Mouse (Mus musculus): Measurements from ENCODE around the gene Mc1r. TPM values are rescaled to one million over a fixed set of nuclear protein-coding genes. Genes with fewer than 3 reads are reported as not detected.

Gene Mc1r
- total and polyA plus RNA-seq, 3 experiments: 0.04 TPM; not detected in 2

DNA sequence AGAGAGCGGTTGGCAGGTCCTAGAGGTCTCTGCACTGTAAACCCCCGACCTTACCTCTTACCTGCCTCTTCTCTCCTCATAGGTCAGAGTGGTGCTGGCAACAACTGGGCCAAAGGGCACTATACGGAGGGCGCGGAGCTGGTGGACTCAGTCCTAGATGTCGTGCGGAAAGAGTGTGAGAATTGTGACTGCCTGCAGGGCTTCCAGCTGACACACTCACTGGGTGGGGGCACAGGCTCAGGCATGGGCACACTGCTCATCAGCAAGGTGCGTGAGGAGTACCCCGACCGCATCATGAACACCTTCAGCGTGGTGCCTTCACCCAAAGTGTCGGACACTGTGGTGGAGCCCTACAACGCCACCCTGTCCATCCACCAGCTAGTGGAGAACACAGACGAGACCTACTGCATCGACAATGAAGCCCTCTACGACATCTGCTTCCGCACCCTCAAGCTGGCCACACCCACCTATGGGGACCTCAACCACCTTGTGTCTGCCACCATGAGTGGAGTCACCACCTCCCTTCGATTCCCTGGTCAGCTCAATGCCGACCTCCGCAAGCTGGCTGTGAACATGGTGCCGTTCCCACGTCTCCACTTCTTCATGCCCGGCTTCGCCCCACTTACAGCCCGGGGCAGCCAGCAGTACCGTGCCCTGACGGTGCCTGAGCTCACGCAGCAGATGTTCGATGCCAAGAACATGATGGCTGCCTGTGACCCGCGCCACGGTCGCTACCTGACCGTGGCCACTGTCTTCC lies 13.8 kb downstream of the Mc1r start:
- Histone ChIP-seq H3K9ac (ENCODE audit: insufficient read depth, low read depth) (no peak overlapping the region), H3K4me2 (ENCODE audit: insufficient read depth, low read depth, poor library complexity, severe bottlenecking) (no peak overlapping the region), H3K4me1 (ENCODE audit: control insufficient read depth in 1 of 2, insufficient read depth in 2 of 2) (peaks cover 0 to 15% of the 10 kb centered on the region in 2 experiments; a peak in 2 of 4 replicates), H3K27me3 (replicated peaks) (no peaks in the 10 kb centered on the region), H3K9me3 (replicated peaks; ENCODE audit: low read length) (peaks cover 6% of the 10 kb centered on the region), H3K27ac (ENCODE audit: insufficient read depth, low read depth) (no peak overlapping the region), H3K79me2 (replicated peaks; ENCODE audit: control insufficient read depth, extremely low read depth, insufficient read depth, poor library complexity, severe bottlenecking) (no peaks in the 10 kb centered on the region), H3K4me3 (replicated peaks in 1 of 3; ENCODE audit: low read depth in 2 of 3, low read length in 2 of 3, poor library complexity in 1 of 3) (no peak overlapping the region), H3K36me3 (replicated peaks in 1 of 2; ENCODE audit: control insufficient read depth in 1 of 2, insufficient read depth in 1 of 2, low read length in 1 of 2) (no peaks in the 10 kb centered on the region)
- TF ChIP-seq ETS1 (conservative IDR thresholded peaks at IDR 0.05; ENCODE audit: low read depth, low read length) (no peak), TCF12 (IDR thresholded peaks at IDR 0.05; ENCODE audit: low read depth, low read length) (no peak), GABPA (IDR thresholded peaks at IDR 0.05; ENCODE audit: insufficient replicate concordance, low read depth, low read length) (no peak), TBP (conservative IDR thresholded peaks at IDR 0.05; ENCODE audit: low read depth, low read length) (no peak), MXI1 (IDR thresholded peaks at IDR 0.05; ENCODE audit: low read depth, low read length) (no peak), CHD1 (IDR thresholded peaks at IDR 0.05; ENCODE audit: low read depth, low read length) (no peak)
- dilution Hi-C loops (cut with MboI; ENCODE audit: extremely low pct_ligation_motif_present, extremely low pct_unique_long_range_greater_than_20kb, low sequenced_read_pairs) (no loop called here), in situ Hi-C loops (cut with MboI; ENCODE audit: low pct_ligation_motif_present, low pct_unique_long_range_greater_than_20kb, low sequenced_read_pairs) (no loop called here)
- no peak for DNase-seq (ENCODE audit: extremely low read depth)

DNA sequence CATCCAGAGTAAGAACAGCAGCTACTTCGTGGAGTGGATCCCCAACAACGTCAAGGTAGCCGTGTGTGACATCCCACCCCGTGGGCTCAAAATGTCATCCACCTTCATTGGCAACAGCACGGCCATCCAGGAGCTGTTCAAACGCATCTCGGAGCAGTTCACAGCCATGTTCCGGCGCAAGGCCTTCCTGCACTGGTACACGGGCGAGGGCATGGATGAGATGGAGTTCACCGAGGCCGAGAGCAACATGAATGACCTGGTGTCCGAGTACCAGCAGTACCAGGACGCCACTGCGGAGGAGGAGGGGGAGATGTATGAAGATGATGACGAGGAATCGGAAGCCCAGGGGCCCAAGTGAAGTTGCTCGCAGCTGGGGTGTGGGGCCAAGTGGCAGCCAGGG lies 14.4 kb downstream of the Mc1r start:
- Histone ChIP-seq H3K4me2 (ENCODE audit: insufficient read depth, low read depth, poor library complexity, severe bottlenecking) (no peak overlapping the region), H3K27ac (ENCODE audit: insufficient read depth, low read depth) (no peak overlapping the region), H3K4me3 (replicated peaks in 1 of 3; ENCODE audit: low read depth in 2 of 3, low read length in 2 of 3, poor library complexity in 1 of 3) (no peak overlapping the region), H3K9ac (ENCODE audit: insufficient read depth, low read depth) (no peak overlapping the region), H3K79me2 (replicated peaks; ENCODE audit: control insufficient read depth, extremely low read depth, insufficient read depth, poor library complexity, severe bottlenecking) (peaks cover 2% of the 10 kb centered on the region), H3K4me1 (ENCODE audit: control insufficient read depth in 1 of 2, insufficient read depth in 2 of 2) (peaks cover 0 to 15% of the 10 kb centered on the region in 2 experiments; a peak in 2 of 4 replicates), H3K9me3 (replicated peaks; ENCODE audit: low read length) (peaks cover 8% of the 10 kb centered on the region), H3K36me3 (replicated peaks in 1 of 2; ENCODE audit: control insufficient read depth in 1 of 2, insufficient read depth in 1 of 2, low read length in 1 of 2) (peaks cover 2 to 3% of the 10 kb centered on the region in 2 experiments), H3K27me3 (replicated peaks) (no peaks in the 10 kb centered on the region)
- dilution Hi-C loops (cut with MboI; ENCODE audit: extremely low pct_ligation_motif_present, extremely low pct_unique_long_range_greater_than_20kb, low sequenced_read_pairs) (no loop called here), in situ Hi-C loops (cut with MboI; ENCODE audit: low pct_ligation_motif_present, low pct_unique_long_range_greater_than_20kb, low sequenced_read_pairs) (no loop called here)
- no peak for DNase-seq (ENCODE audit: extremely low read depth)
- TF ChIP-seq CHD1 (IDR thresholded peaks at IDR 0.05; ENCODE audit: low read depth, low read length) (no peak), E2F4 (IDR thresholded peaks at IDR 0.05; ENCODE audit: insufficient replicate concordance, low read depth, low read length) (no peak), ELF1 (IDR thresholded peaks at IDR 0.05; ENCODE audit: low read depth, low read length) (no peak), RCOR1 (conservative IDR thresholded peaks at IDR 0.05; ENCODE audit: low read depth, low read length) (no peak), UBTF (IDR thresholded peaks at IDR 0.05; ENCODE audit: low read depth, low read length) (no peak), CTCF (conservative IDR thresholded peaks at IDR 0.05 in 1 of 2, IDR thresholded peaks at IDR 0.05 in 1 of 2; ENCODE audit: low read depth in 2 of 2, low read length in 2 of 2) (no peak), EP300 (IDR thresholded peaks at IDR 0.05; ENCODE audit: low read length) (no peak), ZNF384 (IDR thresholded peaks at IDR 0.05; ENCODE audit: low read depth, low read length) (no peak), NELFE (IDR thresholded peaks at IDR 0.05; ENCODE audit: low read depth, low read length) (no peak), NRF1 (IDR thresholded peaks at IDR 0.05; ENCODE audit: low read depth, low read length) (no peak), BHLHE40 (IDR thresholded peaks at IDR 0.05; ENCODE audit: low read depth, low read length) (no peak), MXI1 (IDR thresholded peaks at IDR 0.05; ENCODE audit: low read depth, low read length) (no peak), USF1 (IDR thresholded peaks at IDR 0.05; ENCODE audit: low read depth, low read length) (no peak), POLR2A (IDR thresholded peaks at IDR 0.05; ENCODE audit: low read depth, low read length) (no peak), JUN (IDR thresholded peaks at IDR 0.05; ENCODE audit: insufficient read depth, low read depth, low read length) (no peak)
